Mouse (Mus musculus) urinary bladder, adult 18-20 months (tissue): ENCODE results near the gene Elp6.

Experiments
- DNase-seq, 2 experiments: peaks; one replicate each; pipeline ENCODE4 v3.0.0; 2022; ENCODE audit warnings: low spot score in 2 of 2, mixed read lengths in 2 of 2

Gene Elp6

DNA sequence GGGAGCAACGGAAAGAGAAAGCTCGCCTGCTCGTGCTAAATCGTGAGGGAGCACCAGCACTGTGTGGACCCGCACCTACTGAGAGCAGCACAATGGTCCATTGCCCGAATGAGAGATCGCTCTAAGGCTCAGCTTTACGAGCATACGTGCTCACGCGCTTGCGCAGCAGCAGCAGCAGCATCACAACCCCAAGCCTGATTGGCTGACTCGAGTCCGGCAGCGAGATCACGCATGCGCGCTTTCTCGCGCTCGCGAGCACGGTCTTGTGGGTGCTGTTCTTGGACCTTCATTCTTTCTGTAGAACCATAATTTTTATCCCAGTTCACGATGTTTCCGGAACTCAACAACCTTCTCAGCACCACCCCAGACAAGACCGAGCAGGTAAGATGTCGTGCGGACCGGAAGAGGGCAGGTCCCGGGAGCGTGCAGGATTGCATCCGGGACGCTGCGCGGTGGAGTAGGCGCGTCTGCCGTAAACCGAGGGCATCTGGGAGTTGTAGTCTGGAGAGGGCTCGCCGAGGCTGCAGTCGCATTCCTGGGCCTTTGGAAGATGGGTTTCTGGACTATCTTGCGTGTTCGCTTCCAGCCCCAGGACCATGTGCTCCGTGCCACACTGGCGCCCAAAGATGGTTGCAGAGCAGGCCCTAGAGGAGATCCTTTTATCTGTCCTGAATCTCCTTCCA lies at the start of gene Elp6:
TSS of gene Elp6 (plus strand) at position 205 of the 683 bp plus-strand sequence.
- DNase-seq: peak; percentile 88 to 89

DNA sequence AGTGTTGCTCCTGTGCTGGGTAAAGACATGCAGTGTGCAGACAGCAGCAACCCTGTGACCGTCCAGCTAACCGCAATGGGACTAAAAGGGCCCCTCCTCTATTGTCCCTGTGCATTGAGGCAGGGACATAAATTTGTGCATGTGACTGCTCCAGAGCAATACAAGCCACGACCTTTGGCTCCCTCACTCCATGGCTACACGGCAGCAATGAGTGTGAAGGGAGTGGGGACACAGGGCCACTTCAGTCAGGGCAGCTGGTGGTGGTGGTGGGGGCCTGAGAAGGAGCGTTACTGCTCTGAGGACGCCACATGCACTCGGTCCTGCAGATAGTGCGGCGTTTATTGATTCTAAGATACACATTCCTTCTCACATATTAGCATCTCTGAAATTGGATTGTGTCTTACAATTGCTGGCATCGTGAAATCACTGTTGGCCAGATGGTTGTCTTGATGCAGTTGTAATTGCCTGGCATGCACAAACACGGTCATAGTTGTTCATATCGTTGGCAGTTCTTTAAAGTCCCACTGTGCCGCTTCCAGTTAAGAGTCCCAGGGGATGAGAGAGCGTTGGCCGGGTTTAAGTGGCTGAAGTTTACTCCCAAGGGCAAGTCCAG lies 49.5 kb upstream of the Elp6 start:
- DNase-seq: no peak

DNA sequence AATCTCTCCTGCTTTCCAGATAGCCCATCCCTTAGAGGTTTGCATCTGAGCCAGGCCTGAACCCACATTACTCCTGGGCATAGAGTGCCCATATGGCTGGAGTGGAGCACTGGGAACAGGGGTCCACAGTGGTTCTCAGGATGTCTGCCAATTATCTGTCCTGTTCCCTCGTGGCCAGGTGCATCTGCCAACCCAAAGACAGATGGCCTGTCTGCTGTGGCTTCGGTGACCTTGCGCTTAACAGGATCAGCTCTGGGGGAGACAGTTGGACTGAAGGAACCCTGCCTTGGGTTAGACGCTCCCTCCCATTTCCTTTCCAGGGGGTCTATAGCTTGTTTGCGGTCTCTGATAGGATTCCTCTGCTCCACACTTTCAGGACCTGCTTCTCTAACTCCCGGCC lies 46.3 kb upstream of the Elp6 start:
- DNase-seq: no peak

DNA sequence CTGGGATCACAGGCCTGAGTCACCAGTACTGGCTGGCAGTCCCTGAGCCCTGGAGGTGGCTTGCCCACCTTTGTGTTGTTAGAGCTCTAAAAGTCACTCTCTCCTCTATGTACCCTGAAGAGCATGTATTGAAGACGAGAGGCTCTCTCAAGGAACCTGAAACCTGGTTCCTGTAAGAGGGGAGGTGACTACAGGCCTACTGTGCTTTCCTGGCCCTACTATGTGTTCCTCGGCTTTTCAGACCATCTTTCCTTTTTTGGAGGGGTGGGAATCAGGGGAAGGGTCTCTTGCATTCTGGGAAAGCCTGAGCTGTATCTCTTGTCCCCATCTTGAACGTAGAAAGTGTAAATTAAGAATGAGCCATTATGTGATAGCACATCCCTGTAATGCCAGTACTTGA lies 45.9 kb upstream of the Elp6 start:
- no peak for DNase-seq

DNA sequence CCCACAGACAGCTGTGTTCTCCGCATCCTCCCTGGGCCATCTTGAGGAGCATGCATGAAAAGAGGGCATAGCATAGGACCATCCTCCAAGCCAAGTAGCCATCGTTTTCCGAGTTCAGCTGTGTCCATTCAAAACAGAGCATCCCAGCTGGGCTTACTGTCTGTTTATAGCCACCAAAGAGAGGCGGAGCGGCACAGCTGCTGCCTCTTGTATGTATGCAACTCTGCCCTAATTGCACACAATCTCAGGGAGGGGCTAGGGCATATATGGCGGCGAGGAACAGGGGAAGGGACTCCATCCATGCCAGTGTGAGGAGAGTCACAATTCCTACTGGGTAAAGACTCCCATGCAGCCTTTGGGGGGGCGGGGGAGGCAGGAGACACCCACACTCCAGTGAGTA lies 41.8 kb upstream of the Elp6 start:
- no peak for DNase-seq

DNA sequence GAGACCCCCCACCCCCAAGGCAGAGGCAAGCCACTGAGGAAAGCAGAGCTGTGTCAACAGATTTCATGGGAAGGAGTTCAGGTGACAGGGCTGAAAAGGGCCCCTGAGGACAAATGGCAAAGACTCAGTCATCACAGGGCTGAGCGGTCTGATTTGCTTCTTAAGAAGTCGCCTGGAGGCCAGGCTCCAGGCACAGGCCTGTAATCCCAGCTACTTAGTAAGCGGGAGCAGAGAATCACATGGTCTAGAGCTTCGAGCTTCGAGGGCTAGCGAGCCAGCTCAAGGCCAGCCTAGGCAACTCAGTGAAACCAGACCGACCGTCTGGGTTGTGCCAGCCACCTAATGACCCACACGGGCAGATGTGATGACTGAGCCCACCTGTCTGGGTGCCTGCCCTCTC lies 40.0 kb upstream of the Elp6 start:
- DNase-seq: no peak

DNA sequence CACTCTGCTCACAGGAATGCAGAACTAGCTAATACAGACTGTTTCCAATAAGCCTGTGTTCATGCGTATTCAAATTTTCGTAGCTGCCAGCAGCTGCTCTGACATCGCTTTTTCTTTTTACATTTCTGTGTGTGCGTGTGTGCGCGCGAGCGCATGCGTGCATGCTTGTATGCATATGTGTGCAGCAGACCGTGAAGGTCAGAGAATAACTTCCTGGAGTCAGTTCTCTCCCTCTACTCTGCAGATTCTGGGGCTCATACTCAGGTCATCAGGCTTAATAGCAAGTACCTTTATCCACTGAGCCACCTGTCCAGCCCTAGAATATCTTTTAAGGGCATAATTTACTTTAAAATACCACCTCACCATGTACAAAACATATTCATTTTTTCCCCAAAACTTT lies 36.6 kb upstream of the Elp6 start:
- no peak for DNase-seq

DNA sequence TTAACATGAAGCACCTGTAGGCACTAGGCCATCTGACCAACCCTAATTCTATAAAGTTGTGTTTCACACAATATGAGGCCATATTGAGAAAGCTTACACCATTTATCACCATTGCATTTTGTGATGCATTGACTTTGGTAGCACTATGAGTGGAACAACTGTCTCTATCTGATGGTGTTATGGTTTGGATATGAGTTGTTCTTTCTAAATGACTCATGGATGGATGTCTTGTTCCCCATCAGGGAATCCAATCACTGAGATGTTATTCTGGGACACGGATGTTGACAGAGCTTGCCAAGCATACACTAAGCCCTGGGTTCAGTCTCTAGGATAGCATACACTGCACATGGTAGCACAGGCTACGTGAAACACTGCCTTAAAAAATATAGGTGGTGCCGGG lies 32.6 kb upstream of the Elp6 start:
- no peak for DNase-seq

DNA sequence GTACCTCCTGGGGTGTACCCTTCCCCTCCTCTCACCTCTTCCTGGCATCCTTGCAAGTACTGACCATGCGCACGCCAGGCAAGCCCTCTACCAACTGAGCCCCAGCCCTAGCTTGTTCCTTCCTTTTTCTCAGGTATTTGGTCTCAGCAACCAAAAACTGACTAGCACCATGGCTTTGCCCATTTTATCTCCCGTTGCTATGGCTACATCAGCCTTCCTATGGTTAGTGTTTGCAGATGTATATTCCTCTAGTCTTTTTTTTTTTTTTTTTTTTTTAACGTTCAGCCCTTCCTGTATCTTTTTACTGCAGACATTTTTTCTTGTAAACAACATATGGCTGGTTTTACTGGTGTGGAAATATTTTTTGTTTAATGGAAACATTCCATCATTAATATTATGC lies 31.5 kb upstream of the Elp6 start:
- no peak for DNase-seq

DNA sequence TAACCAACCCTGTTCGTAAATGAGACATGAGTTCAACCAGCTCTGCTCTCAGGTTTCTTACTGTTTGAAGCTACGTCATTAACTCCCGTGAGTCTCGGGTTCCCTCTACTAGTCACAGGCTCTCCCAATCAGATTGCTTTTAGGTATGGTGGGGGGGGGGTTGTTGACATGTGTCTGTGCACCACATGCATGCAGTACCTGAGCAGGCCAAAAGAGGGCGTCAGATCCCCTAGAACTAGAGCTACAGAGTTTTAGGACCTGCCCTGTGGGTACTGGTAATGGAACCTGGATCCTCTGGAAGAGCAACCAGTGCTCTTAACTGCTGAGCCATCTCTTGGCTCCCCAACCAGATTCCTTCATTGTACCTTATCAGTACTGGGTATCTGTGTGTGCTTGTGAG lies 29.1 kb upstream of the Elp6 start:
- no peak for DNase-seq

DNA sequence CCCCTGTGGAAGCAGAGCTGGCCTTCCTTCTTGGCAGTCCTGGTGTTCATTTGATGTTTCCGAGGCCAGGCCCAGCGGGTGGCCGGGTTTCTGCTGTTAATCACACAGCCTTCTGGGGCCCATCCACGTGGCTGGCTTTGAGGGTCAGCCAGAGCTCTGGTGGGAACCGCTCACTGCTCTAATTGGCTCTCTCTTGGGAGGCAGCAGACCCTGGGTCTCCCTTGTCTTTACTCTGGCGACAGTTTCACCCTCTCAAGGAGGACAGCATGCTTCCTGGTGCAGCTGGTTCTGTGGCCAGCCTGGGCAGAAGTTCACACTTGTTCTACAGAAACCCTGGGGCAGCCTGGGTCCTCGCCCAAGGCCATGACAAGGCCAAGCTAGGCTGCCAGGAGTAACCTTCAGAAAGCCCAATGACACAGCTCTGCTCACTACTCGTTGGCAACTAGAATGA lies 27.5 kb upstream of the Elp6 start:
- no peak for DNase-seq

DNA sequence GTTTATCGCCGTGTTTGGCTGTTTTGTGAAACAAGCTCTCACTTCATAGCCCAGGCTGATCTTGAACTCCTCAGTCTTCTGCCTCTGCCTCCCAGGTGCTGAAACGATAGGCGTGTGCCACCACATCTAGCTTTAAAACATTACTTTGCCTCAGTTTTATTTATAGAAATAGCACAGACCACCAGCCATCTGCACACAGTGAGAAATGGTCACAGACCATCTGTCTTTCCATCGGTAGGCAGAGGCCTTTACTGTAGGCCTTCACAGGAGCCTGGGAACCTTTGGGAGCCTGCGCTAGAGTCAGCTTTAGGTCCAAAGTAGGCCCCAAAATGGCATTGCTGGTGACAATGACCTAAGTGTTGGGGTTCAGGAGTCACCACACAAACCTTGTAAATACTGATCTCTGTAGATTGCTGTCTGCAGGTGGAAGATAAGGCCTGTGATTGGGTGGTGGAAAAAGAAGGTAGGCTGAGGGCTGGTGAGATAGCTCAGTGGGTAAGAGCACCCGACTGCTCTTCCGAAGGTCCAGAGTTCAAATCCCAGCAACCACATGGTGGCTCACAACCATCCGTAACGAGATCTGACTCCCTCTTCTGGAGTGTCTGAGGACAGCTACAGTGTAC lies 20.8 kb upstream of the Elp6 start:
- DNase-seq: no peak

DNA sequence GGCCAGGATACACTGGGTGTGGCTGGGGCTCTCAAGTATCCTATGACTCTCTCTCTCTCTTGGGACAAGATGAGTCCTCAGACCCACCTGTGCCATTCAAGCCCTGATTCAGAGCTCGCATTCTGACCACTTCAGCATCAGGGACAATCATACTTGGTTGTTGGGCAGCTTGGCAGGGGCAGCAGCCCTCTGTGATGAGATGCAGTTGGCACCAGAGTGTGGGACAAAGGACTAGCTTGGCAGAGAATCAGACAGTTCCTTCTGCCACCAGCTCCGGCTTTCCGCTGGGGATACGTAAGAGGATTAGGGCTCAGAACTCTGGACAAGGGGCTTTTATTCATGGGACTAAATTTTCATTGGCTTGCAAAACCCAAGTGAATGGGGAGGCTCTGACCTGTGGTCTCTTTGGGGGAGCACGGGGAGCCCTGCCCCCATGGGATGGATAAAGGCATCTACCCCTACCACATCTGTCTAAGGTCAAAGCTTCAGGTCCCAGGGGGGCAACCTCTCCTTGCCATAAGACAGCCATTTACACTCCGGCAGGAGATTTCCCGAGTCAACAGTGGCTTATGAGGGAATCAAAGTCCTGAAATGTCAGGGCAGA lies 17.6 kb upstream of the Elp6 start:
- DNase-seq: no peak

DNA sequence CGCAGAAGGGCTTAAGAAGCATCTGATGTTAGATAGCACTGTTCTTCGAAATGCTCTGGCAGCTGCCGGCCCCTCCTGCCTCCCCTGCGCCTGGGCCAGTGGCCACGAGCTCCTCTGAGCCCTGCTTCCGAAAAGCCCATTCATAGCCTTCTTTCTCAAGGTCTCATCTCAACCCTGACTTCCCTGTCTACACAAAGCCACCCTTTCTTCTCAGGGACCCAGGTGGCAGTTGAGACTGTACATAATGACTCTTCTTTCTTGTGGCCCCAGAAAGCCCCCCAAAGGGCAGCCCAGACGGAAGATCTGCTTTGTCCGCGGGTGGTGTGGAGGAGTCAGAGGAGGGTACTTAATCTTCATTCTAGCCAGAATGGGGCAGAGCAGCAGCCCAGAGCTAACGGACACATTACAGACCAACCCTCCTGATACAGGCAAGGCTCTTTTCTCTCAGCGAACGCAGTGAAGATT lies 11.7 kb upstream of the Elp6 start:
- no peak for DNase-seq

DNA sequence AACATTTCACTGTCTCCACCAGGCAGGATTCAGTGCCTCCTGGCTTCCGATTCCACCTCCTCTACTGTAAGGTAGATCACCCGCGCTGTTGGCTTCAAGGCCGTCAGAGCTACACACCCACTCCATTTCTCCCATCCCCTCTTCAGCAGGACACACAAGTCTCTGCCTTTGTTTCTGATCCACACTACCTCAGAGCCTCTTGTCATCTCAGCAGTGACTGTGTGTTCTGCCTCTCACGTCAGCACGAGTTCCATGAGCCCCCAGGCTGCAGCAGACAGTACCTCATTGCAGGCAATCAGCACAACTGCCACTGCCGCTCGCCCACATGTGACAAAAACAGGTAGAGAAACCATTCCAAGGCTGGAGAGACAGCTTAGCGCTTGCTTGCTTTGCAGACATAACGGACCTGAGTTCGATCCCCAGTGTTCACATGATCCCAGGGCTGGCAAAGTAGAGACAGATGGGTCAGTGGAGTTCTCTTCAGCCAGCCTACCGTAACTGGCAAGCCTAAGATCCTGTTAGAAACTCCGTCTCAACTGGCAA lies 11.0 kb upstream of the Elp6 start:
- DNase-seq: no peak

DNA sequence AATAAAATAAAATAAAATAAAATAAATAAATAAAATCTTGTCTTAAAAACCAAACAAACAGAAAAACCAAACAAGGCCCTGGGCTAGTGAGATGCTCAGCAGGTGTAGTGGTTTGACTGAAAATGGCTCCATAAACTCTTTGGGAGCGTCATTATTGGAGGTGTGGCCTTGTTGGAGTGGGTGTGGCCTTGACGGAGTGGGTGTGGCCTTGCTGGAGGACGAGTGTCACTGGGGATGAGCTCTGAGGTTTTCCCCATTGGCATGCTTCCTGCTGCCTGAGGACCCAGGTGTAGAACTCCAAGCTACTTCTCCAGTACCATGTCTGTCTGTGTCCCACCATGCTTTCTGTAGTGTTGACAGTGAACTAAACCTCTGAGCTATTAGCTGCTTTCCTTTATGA lies 10.2 kb upstream of the Elp6 start:
- DNase-seq: no peak

DNA sequence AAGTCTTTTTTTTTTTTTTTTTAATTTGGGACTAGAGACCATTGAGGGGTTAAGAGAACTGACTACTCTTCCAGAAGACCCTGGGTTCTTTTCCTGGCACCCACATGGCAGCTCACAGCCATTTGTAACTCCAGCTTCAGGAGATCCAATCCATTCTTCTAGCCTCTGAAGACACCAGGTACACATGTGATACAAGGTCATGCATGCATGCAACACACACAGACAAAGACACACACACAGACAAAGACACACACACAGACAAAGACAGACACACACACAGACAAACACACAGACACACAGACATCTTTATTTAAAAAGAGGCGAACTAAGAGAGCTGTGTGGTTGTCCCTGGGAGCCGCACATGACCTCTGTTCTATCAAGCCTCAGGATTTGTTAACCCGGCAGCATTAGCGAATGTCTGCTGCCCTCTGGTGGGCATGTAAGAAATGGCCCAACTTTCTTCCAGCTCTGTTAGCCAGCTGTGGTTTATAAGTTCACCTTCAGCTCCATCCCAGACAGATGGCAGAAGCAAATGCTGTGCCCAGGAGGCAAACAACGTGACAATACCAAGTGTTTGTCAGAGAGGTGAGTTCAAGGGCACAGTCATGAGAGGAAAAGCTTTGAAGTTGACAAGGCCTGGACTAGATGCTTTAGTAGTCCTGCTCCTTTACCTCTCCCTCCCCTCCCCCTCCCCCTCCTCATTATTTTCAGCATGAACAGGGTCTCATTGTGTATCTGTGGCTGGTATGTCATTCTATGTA lies 7.9 kb upstream of the Elp6 start:
- peak; percentile 48 to 56 for DNase-seq

DNA sequence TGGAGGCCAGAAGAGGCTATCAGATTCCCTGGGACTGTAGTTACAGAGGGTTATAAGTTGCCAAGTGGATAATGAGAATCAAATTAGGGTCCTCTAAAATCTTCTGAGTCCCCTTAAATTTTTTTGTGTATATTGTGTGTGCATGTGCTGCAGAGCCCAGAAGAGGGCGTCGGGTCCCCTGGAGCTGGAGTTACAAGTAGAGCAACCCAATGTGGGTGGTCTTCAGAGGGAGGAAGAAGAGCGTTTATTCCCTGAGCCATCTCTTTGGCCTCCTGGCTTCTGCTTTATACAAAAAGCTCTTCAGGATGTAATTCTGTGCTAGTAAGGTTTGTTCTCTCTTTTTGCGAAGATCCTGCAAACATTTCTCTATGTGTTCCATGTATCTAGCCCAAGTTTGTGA lies 457 bp upstream of the Elp6 start:
- DNase-seq: no peak

DNA sequence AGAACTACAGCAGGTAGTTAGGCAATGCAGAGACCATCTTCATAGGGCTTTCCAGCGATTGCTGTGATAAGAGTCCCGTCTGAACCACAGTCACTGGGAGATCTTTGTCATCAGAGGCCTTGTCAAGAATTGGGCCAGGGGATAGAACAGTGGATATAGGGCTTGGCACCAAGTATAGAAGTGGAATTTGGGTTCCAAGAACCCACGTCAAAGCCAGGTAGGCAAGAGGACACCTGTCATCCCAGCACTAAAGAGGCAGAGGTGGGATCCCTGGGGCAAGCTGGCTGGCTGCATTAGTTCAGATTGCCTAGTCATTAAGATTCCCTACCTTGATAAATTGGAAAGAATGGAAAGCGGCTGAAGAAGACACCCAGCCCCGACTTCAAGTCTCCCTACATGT lies 1.4 kb downstream of the Elp6 start:
- DNase-seq: no peak

DNA sequence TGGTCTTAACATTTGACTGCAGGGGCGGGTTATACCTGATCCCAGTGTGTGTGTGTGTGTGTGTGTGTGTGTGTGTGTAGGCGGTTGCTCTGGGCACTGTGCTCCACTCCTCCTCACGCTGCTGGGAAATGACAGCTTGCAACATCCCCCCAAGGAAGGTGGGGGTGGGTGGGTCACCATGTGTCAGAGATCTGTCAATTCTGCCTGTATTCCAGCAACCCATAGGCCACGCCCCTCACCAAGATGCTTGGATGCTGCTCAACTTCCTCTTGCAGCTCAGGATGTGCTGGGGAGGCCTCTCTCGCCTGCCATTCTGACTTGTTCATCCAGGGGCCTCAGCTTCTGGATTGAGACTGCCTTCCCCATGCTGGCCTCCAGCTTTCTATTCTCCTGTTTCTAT lies 9.7 kb downstream of the Elp6 start:
- DNase-seq: no peak

DNA sequence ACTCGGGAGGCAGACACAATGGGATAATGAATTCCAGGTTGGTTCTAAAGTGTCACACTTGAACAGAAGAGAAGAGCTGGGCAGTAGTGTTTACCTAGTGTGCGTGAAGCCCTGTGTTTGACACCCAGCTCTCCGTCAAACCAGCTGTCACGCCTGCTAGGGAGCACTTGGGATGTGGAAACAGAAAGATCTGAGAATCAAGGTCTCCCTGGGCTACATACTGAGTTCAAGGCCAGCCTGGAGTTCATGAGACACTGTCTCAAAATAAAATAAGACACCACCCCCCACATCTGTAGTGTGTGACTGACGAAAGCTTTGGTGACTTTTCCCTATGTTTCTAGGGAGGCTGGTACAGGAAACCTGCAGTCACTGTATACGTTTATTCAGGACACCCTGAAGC lies 10.4 kb downstream of the Elp6 start:
- no peak for DNase-seq

DNA sequence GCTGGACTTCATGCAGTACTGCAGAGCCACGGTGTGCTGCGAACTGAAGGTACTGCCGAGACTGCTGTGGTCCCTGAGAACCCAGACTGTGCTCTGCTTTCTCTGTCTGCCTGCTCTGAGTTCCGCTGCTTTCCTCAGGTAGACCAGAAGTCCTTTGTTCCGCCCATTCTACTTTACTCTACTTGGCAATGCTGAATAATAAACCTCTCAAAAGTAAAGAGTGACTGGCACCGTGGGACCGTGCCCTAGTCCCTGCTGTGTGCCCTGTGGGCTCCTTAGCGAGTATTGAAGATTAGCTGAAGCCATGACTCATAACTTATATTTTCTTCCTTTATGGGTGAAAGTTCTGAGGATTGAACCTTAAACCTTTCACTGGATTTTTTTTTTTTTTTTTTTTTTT lies 10.9 kb downstream of the Elp6 start:
- DNase-seq: no peak
